Mouse (Mus musculus) bone marrow, adult 2 months (tissue): ENCODE results near the gene Scp2.

Experiments used
- CTCF ChIP-seq: fragments of 200-500 bp; IDR thresholded peaks from 2 replicates; pipeline ENCODE4 v1.5.1; 2011; ENCODE audit warnings: low read length, control low read depth; ENCODE audit not compliant: control insufficient read depth, insufficient read depth
- POLR2A ChIP-seq: fragments of 200-500 bp; IDR thresholded peaks from 2 replicates; pipeline ENCODE4 v1.6.1; 2011; ENCODE audit warnings: low read depth, mild to moderate bottlenecking, control low read depth, low read length, borderline replicate concordance; ENCODE audit not compliant: control insufficient read depth

- no peak for TF ChIP-seq POLR2A
- TF ChIP-seq CTCF = no peak
These were observed 128.5 kb downstream of the Scp2 start for GRCm38 (mm10) chr4:108016321-108016720.
